Mouse (Mus musculus): ENCODE results near the gene Gstm2. TPM values are rescaled to one million over a fixed set of nuclear protein-coding genes. Genes with fewer than 3 reads are reported as not detected.
"Not testable (repeated sequence)": the region's sequence is repeated elsewhere in the genome, so short reads cannot be mapped to it uniquely, and the experiment has no call there.

The Gstm2 gene
- polyA plus RNA-seq, 1 experiment from 2014 or later, result 68.2 TPM

DNA sequence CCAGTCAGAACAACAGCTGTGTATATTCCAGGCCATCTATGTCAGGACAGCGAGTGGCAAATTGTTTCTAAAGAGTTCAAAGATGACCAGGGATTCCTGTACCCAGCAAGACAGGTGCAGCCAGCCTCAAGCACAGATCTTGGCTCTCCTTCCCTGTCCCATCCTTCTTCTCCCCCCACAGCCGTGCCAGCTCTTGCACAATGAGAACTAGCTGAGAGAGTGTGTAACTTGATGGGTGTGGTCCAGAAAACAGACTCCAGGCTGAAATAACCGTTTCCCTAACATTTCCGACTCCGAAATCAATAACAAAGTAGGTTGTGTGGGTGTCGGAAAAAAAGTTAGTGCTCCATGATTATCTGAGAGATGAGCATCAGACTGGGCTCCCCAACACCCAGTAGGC, 36.4 kb upstream of the Gstm2 start:
- Histone ChIP-seq H3K36me3 (ENCODE audit: control insufficient read depth, insufficient read depth, low read length) (no peaks in the 10 kb centered on the region), H3K4me3 (ENCODE audit: control insufficient read depth in 1 of 2, insufficient read depth in 1 of 2, low read depth in 1 of 2, low read length in 2 of 2) (no peak overlapping the region), H3K9me3 (ENCODE audit: control insufficient read depth, low read length) (no peaks in the 10 kb centered on the region), H3K27ac (replicated peaks in 1 of 2; ENCODE audit: control insufficient read depth in 1 of 2, insufficient read depth in 1 of 2, low read depth in 2 of 2, low read length in 2 of 2) (no peak overlapping the region), H3K4me2 (ENCODE audit: low read length) (no peak overlapping the region), H3K27me3 (ENCODE audit: control insufficient read depth, insufficient read depth, low read length) (no peaks in the 10 kb centered on the region), H3K4me1 (ENCODE audit: control insufficient read depth in 2 of 2, insufficient read depth in 2 of 2, low read length in 2 of 2) (peaks cover 14 to 21% of the 10 kb centered on the region in 2 experiments; a peak in 3 of 4 replicates), H3K9ac (ENCODE audit: low read length) (no peak overlapping the region)
- no peak for ATAC-seq (ENCODE audit: insufficient number of reproducible peaks, insufficient read depth, low FRiP score, low read depth)
- 73% methylated on average over 6 of the region's 6 CpGs for WGBS

GRCm38 (mm10) chr3:108020351-108021022, 34.2 kb upstream of the Gstm2 start:
- H3K27ac ChIP-seq (replicated peaks in 1 of 2; ENCODE audit: control insufficient read depth in 1 of 2, insufficient read depth in 1 of 2, low read depth in 2 of 2, low read length in 2 of 2); H3K36me3 ChIP-seq (ENCODE audit: control insufficient read depth, insufficient read depth, low read length); H3K9me3 ChIP-seq (ENCODE audit: control insufficient read depth, low read length); H3K4me2 ChIP-seq (ENCODE audit: low read length); H3K27me3 ChIP-seq (ENCODE audit: control insufficient read depth, insufficient read depth, low read length); ATAC-seq (ENCODE audit: insufficient number of reproducible peaks, insufficient read depth, low FRiP score, low read depth); H3K4me3 ChIP-seq (ENCODE audit: control insufficient read depth in 1 of 2, insufficient read depth in 1 of 2, low read depth in 1 of 2, low read length in 2 of 2); H3K9ac ChIP-seq (ENCODE audit: low read length): not testable (repeated sequence)
- WGBS, result 31% methylated on average over 11 of the region's 11 CpGs
- peaks cover 14 to 26% of the 10 kb centered on the region in 2 experiments; a peak in 3 of 4 replicates for H3K4me1 ChIP-seq (ENCODE audit: control insufficient read depth in 2 of 2, insufficient read depth in 2 of 2, low read length in 2 of 2)

DNA sequence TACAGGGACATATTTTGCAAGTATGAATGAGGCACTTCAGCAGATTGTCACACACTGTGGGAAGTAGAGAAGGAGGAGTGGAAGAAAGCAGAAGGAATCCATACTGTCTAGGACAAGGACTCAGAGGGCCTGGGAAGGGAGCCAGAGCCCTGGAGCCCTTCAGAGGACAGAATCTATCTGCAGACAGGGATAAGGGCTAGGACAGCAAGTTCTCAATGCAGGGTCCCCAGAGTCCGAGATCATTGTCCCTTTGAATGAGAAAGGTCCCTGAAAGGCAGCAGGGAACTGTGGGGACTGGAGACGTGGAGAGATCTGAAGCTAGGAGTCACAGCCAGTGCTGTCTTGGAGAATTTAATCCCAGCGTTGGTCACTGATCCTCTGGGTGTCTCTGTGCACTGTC, 33.0 kb upstream of the Gstm2 start:
- not testable (repeated sequence) for H3K9me3 ChIP-seq (ENCODE audit: control insufficient read depth, low read length); H3K27me3 ChIP-seq (ENCODE audit: control insufficient read depth, insufficient read depth, low read length)
- 46% methylated on average over 3 of the region's 3 CpGs for WGBS

DNA sequence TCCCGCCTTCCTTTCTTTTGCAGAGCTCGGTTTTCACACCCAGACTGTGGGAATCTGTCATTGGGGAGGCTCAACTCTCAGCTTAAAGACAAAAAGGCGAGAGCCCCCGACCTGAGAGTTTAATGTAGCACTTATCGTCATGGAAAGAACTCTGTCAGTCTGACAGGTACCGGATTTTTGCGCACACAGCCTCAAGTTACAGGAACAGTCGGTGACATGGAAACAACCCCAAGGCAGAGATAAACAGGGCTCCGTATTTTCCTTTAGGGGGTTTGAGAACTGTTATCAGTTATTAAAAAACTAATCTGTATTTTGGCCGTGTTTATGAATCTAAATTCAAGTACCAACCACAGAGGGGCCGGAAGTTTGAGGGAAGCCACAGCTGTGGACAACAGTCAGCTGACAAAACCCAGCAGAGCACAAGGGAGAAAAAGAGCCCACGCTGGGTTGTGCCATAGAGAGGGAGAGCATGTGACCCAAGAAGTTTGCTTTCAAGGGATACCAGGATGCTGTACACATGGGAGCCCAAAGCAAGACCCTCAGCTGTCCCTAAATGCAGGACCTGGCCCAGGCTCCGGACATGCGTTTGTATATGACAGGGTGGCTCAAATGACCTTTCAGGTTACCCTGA, 32.1 kb upstream of the Gstm2 start:
- H3K27me3 ChIP-seq (ENCODE audit: control insufficient read depth, insufficient read depth, low read length), result no peaks in the 10 kb centered on the region
- H3K4me3 ChIP-seq (ENCODE audit: control insufficient read depth in 1 of 2, insufficient read depth in 1 of 2, low read depth in 1 of 2, low read length in 2 of 2), result peak overlapping the region; percentile 48 to 52
- H3K4me1 ChIP-seq (ENCODE audit: control insufficient read depth in 2 of 2, insufficient read depth in 2 of 2, low read length in 2 of 2), result peaks cover 14 to 26% of the 10 kb centered on the region in 2 experiments; a peak in 3 of 4 replicates
- peak overlapping the region; percentile 83 for H3K4me2 ChIP-seq (ENCODE audit: low read length)
- ATAC-seq (ENCODE audit: insufficient number of reproducible peaks, insufficient read depth, low FRiP score, low read depth), result no peak
- H3K9ac ChIP-seq (ENCODE audit: low read length), result peak overlapping the region; percentile 65
- 17% methylated on average over 14 of the region's 14 CpGs for WGBS
- no peaks in the 10 kb centered on the region for H3K36me3 ChIP-seq (ENCODE audit: control insufficient read depth, insufficient read depth, low read length)
- H3K27ac ChIP-seq (replicated peaks in 1 of 2; ENCODE audit: control insufficient read depth in 1 of 2, insufficient read depth in 1 of 2, low read depth in 2 of 2, low read length in 2 of 2), result peak overlapping the region; percentile 89 to 91
- no peaks in the 10 kb centered on the region for H3K9me3 ChIP-seq (ENCODE audit: control insufficient read depth, low read length)

More for the DNA sequence above, 33.0 kb upstream of the Gstm2 start:
- not testable (repeated sequence) for ATAC-seq (ENCODE audit: insufficient number of reproducible peaks, insufficient read depth, low FRiP score, low read depth); H3K4me3 ChIP-seq (ENCODE audit: control insufficient read depth in 1 of 2, insufficient read depth in 1 of 2, low read depth in 1 of 2, low read length in 2 of 2); H3K9ac ChIP-seq (ENCODE audit: low read length); H3K36me3 ChIP-seq (ENCODE audit: control insufficient read depth, insufficient read depth, low read length); H3K4me2 ChIP-seq (ENCODE audit: low read length)
- peaks cover 14 to 26% of the 10 kb centered on the region in 2 experiments; a peak in 3 of 4 replicates for H3K4me1 ChIP-seq (ENCODE audit: control insufficient read depth in 2 of 2, insufficient read depth in 2 of 2, low read length in 2 of 2)
- 0 out of 4 replicates have a peak overlapping the region, but pooled peaks of 1 of the 2 experiments have one; percentile 5 for H3K27ac ChIP-seq (replicated peaks in 1 of 2; ENCODE audit: control insufficient read depth in 1 of 2, insufficient read depth in 1 of 2, low read depth in 2 of 2, low read length in 2 of 2)

DNA sequence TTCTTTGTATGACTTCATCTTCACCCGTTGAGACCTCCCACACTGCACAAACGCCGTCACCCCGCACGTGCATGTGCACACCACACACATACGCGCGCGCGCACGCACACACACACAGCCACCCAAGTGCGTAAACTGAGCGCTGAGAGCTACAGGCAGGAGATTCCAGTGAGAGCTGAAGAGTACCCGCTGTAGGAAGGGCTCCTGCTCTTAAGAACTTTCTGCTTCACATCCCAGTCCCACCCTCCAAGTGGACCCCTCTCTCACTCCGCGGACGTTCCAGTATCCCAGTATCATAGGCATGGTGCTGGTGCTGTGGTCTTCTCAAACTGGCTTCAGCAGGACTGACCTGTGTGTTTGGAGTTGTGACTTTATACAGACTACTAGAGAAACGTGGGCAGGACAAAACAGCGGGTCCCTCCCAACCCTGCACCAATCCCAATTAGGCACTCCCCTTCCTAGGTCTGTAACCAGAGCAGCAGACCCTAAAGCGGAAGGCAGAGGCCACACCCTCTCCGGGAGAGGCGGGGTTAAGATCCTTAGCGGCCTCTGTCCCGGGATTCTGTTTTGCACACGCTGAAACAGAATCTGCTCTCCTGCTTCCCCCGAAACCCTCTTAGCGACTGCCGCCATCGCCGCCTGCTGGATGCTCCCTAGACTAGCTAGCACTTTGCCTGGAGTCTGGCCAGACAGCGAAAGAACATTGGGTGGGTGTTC, 31.4 kb upstream of the Gstm2 start, which contains the start of gene Gstm1:
Gene Gstm1 (minus strand): TSS at position 501 of the 717 bp plus-strand sequence.
- ATAC-seq (ENCODE audit: insufficient number of reproducible peaks, insufficient read depth, low FRiP score, low read depth), result peak; percentile 96
- peak within 1 kb of the TSS; percentile 90 to 91 for H3K27ac ChIP-seq (replicated peaks in 1 of 2; ENCODE audit: control insufficient read depth in 1 of 2, insufficient read depth in 1 of 2, low read depth in 2 of 2, low read length in 2 of 2)
- no peaks in the 10 kb centered on the region for H3K9me3 ChIP-seq (ENCODE audit: control insufficient read depth, low read length)
- peak within 1 kb of the TSS; percentile 83 for H3K4me2 ChIP-seq (ENCODE audit: low read length)
- peak within 1 kb of the TSS; percentile 48 to 52 for H3K4me3 ChIP-seq (ENCODE audit: control insufficient read depth in 1 of 2, insufficient read depth in 1 of 2, low read depth in 1 of 2, low read length in 2 of 2)
- peak within 1 kb of the TSS; percentile 65 for H3K9ac ChIP-seq (ENCODE audit: low read length)
- H3K4me1 ChIP-seq (ENCODE audit: control insufficient read depth in 2 of 2, insufficient read depth in 2 of 2, low read length in 2 of 2), result peaks cover 14 to 26% of the 10 kb centered on the region in 2 experiments; a peak in 3 of 4 replicates
- 2% methylated on average over 31 of the region's 31 CpGs for WGBS
- no peaks in the 10 kb centered on the region for H3K27me3 ChIP-seq (ENCODE audit: control insufficient read depth, insufficient read depth, low read length)
- H3K36me3 ChIP-seq (ENCODE audit: control insufficient read depth, insufficient read depth, low read length), result no peaks in the 10 kb centered on the region

DNA sequence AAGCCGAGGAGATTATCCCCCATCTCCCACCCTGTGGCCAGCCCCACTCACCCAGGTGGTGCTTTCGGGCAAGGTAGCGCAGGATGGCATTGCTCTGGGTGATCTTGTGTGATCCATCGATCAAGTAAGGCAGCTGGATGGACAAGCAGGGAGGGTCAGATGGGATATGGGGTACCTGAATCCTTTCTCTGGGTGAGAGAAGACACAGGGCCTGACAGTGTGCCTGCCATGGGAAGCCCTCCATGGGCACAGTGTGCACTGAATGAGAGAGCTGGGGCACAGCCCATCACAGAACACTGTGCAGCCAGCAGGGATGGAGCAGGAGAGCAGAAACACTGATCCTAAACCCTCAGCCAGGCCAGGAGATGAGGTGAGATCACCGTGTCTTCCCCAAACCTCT, 30.2 kb upstream of the Gstm2 start:
- H3K4me3 ChIP-seq (ENCODE audit: control insufficient read depth in 1 of 2, insufficient read depth in 1 of 2, low read depth in 1 of 2, low read length in 2 of 2); H3K36me3 ChIP-seq (ENCODE audit: control insufficient read depth, insufficient read depth, low read length); H3K27me3 ChIP-seq (ENCODE audit: control insufficient read depth, insufficient read depth, low read length); H3K9ac ChIP-seq (ENCODE audit: low read length); H3K9me3 ChIP-seq (ENCODE audit: control insufficient read depth, low read length); ATAC-seq (ENCODE audit: insufficient number of reproducible peaks, insufficient read depth, low FRiP score, low read depth); H3K27ac ChIP-seq (replicated peaks in 1 of 2; ENCODE audit: control insufficient read depth in 1 of 2, insufficient read depth in 1 of 2, low read depth in 2 of 2, low read length in 2 of 2): not testable (repeated sequence)
- peaks cover 14 to 26% of the 10 kb centered on the region in 2 experiments; a peak in 3 of 4 replicates for H3K4me1 ChIP-seq (ENCODE audit: control insufficient read depth in 2 of 2, insufficient read depth in 2 of 2, low read length in 2 of 2)
- WGBS, result 83% methylated on average over 5 of the region's 5 CpGs
- peak overlapping the region; percentile 83; the same call in 1 of the 2 replicates for H3K4me2 ChIP-seq (ENCODE audit: low read length)

GRCm38 (mm10) chr3:108014974-108015346, 28.7 kb upstream of the Gstm2 start:
- Histone ChIP-seq H3K4me1 (ENCODE audit: control insufficient read depth in 2 of 2, insufficient read depth in 2 of 2, low read length in 2 of 2) (peaks cover 9 to 26% of the 10 kb centered on the region in 2 experiments), H3K27ac (replicated peaks in 1 of 2; ENCODE audit: control insufficient read depth in 1 of 2, insufficient read depth in 1 of 2, low read depth in 2 of 2, low read length in 2 of 2) (no peak overlapping the region), H3K36me3 (ENCODE audit: control insufficient read depth, insufficient read depth, low read length) (no peaks in the 10 kb centered on the region), H3K9ac (ENCODE audit: low read length) (no peak overlapping the region), H3K9me3 (ENCODE audit: control insufficient read depth, low read length) (no peaks in the 10 kb centered on the region), H3K4me3 (ENCODE audit: control insufficient read depth in 1 of 2, insufficient read depth in 1 of 2, low read depth in 1 of 2, low read length in 2 of 2) (no peak overlapping the region), H3K4me2 (ENCODE audit: low read length) (no peak overlapping the region), H3K27me3 (ENCODE audit: control insufficient read depth, insufficient read depth, low read length) (no peaks in the 10 kb centered on the region)
- WGBS, result 80% methylated on average over 2 of the region's 2 CpGs
- no peak for ATAC-seq (ENCODE audit: insufficient number of reproducible peaks, insufficient read depth, low FRiP score, low read depth)
